Mouse (Mus musculus) brown adipose tissue, adult 24 weeks (tissue): Measurements from ENCODE around the gene Abca8b. TPM values are rescaled to one million over a fixed set of nuclear protein-coding genes. Genes with fewer than 3 reads are reported as not detected.
"Not testable (repeated sequence)": the region's sequence is repeated elsewhere in the genome, so short reads cannot be mapped to it uniquely, and the experiment has no call there.

ENCODE experiments used
- H3K27ac ChIP-seq: fragments of 200-500 bp; replicated peaks from 2 replicates; pipeline ENCODE4 v1.5.1; 2012; ENCODE audit warnings: low read depth, mild to moderate bottlenecking, low read length
- H3K4me1 ChIP-seq: fragments of 200-500 bp; 2 replicates; pipeline ENCODE4 v1.6.1; 2012; ENCODE audit warnings: low read length, mixed read lengths; ENCODE audit not compliant: control insufficient read depth, insufficient read depth, insufficient read length
- H3K4me3 ChIP-seq: fragments of 200-500 bp; 2 replicates; pipeline ENCODE4 v1.5.1; 2012; ENCODE audit warnings: low read depth, mild to moderate bottlenecking, low read length, moderate library complexity; ENCODE audit not compliant: insufficient read depth
- polyA plus RNA-seq: library from polyadenylated mRNA; stranded (reverse); fragments of >200 nt; gene quantifications from 2 replicates; pipeline ENCODE4 v1.2.4, GENCODE M21; 2012; ENCODE audit not compliant: missing spikeins, insufficient read depth, insufficient read length

The Abca8b gene
- polyA plus RNA-seq, 1 experiment = 4.7 TPM

- no peak overlapping the region for H3K4me3 ChIP-seq
These were observed 58.7 kb downstream of the Abca8b start for GRCm38 (mm10) chr11:109936915-109937314.

GRCm38 (mm10) chr11:109933207-109933606, 62.4 kb downstream of the Abca8b start:
- H3K4me1 ChIP-seq, H3K27ac ChIP-seq, H3K4me3 ChIP-seq: not testable (repeated sequence)

More at GRCm38 (mm10) chr11:109936915-109937314, 58.7 kb downstream of the Abca8b start:
- Histone ChIP-seq H3K4me1 (no peaks in the 10 kb centered on the region), H3K27ac (no peak overlapping the region)

GRCm38 (mm10) chr11:109928489-109928888, 67.2 kb downstream of the Abca8b start:
- Histone ChIP-seq H3K4me3 (no peak overlapping the region), H3K27ac (no peak overlapping the region), H3K4me1 (peaks cover 11% of the 10 kb centered on the region)

- no peak overlapping the region for H3K4me3 ChIP-seq
- H3K4me1 ChIP-seq = peaks cover 11% of the 10 kb centered on the region
- H3K27ac ChIP-seq = peak overlapping the region; percentile 94
These were observed 68.6 kb downstream of the Abca8b start for GRCm38 (mm10) chr11:109926718-109927680.

- Histone ChIP-seq H3K27ac (no peak overlapping the region), H3K4me1 (peaks cover 9% of the 10 kb centered on the region), H3K4me3 (no peak overlapping the region)
These were observed 73.4 kb downstream of the Abca8b start for GRCm38 (mm10) chr11:109922236-109922635.

GRCm38 (mm10) chr11:109919480-109919879, 76.2 kb downstream of the Abca8b start:
- no peak overlapping the region for H3K4me3 ChIP-seq
- no peak overlapping the region for H3K27ac ChIP-seq
- no peaks in the 10 kb centered on the region; the same call in 1 of the 2 replicates for H3K4me1 ChIP-seq

GRCm38 (mm10) chr11:109916654-109917053, 79.0 kb downstream of the Abca8b start:
- no peaks in the 10 kb centered on the region for H3K4me1 ChIP-seq
- H3K4me3 ChIP-seq = no peak overlapping the region
- H3K27ac ChIP-seq = no peak overlapping the region

GRCm38 (mm10) chr11:109913156-109913555, 82.5 kb downstream of the Abca8b start:
- H3K27ac ChIP-seq, H3K4me1 ChIP-seq, H3K4me3 ChIP-seq: not testable (repeated sequence)

GRCm38 (mm10) chr11:109912118-109912517, 83.5 kb downstream of the Abca8b start:
- not testable (repeated sequence) for H3K27ac ChIP-seq, H3K4me1 ChIP-seq, H3K4me3 ChIP-seq

GRCm38 (mm10) chr11:109909801-109910200, 85.8 kb downstream of the Abca8b start:
- Histone ChIP-seq H3K27ac (no peak overlapping the region), H3K4me1 (peaks cover 4% of the 10 kb centered on the region; the same call in 1 of the 2 replicates), H3K4me3 (no peak overlapping the region)

GRCm38 (mm10) chr11:109908207-109909031, 87.2 kb downstream of the Abca8b start:
- H3K4me3 ChIP-seq = no peak overlapping the region
- no peak overlapping the region for H3K27ac ChIP-seq

GRCm38 (mm10) chr11:109907508-109907907, 88.1 kb downstream of the Abca8b start:
- no peak overlapping the region for H3K4me3 ChIP-seq
- H3K27ac ChIP-seq = no peak overlapping the region
- peaks cover 6% of the 10 kb centered on the region; the same call in 1 of the 2 replicates for H3K4me1 ChIP-seq

More at GRCm38 (mm10) chr11:109908207-109909031, 87.2 kb downstream of the Abca8b start:
- peaks cover 4% of the 10 kb centered on the region; the same call in 1 of the 2 replicates for H3K4me1 ChIP-seq

- H3K4me1 ChIP-seq = peaks cover 6% of the 10 kb centered on the region; the same call in 1 of the 2 replicates
- H3K27ac ChIP-seq = peak overlapping the region; percentile 11; the same call in 1 of the 2 replicates
- H3K4me3 ChIP-seq = no peak overlapping the region
These were observed 92.7 kb downstream of the Abca8b start for GRCm38 (mm10) chr11:109902616-109903598.
